Mouse (Mus musculus) liver, embryonic 14.5 days (tissue): Measurements from ENCODE around the gene Guca2b. TPM values are rescaled to one million over a fixed set of nuclear protein-coding genes. Genes with fewer than 3 reads are reported as not detected.
A peak's percentile ranks its signal among the peaks of the same experiment; 100 is the strongest.

Experiments used
- ATAC-seq: fragments of 200-750 bp; cut with Nextera tagmentation; 2 replicates; pipeline ENCODE4 v1.8.0; 2017; ENCODE audit warnings: moderate number of reproducible peaks, mild to moderate bottlenecking, moderate library complexity; ENCODE audit not compliant: insufficient read depth
- DNase-seq, 3 experiments: peaks; one replicate each; pipeline ENCODE4 v3.0.0-alpha.2; 2012 to 2013; ENCODE audit warnings: low read depth in 3 of 3, low spot score in 3 of 3
- H3K27ac ChIP-seq: fragments of 300-500 bp; sonication (generic); 2 replicates; pipeline ENCODE4 v1.5.1; 2014; ENCODE audit warnings: moderate library complexity, mild to moderate bottlenecking, control low read depth, inconsistent platforms
- H3K27me3 ChIP-seq: fragments of 300-500 bp; sonication (generic); 2 replicates; pipeline ENCODE4 v1.6.1; 2014; ENCODE audit warnings: mild to moderate bottlenecking, low read length, moderate library complexity; ENCODE audit not compliant: control insufficient read depth, insufficient read depth
- H3K36me3 ChIP-seq: fragments of 300-500 bp; sonication (generic); replicated peaks from 2 replicates; pipeline ENCODE4 v1.6.1; 2014; ENCODE audit warnings: low read depth; ENCODE audit not compliant: control insufficient read depth, insufficient read depth
- H3K4me1 ChIP-seq, 2 experiments: fragments of 200-500 bp in 1 of 2; fragments of 300-500 bp in 1 of 2; sonication (generic) in 1 of 2; replicated peaks; 2 replicates each; pipeline ENCODE4 v1.6.1; 2012 to 2014; ENCODE audit warnings: antibody characterized with exemption in 1 of 2, inconsistent platforms in 1 of 2, low read length in 1 of 2; ENCODE audit not compliant: control insufficient read depth in 2 of 2, insufficient read depth in 2 of 2
- H3K4me2 ChIP-seq: fragments of 300-500 bp; sonication (generic); 2 replicates; pipeline ENCODE4 v1.6.1; 2014; ENCODE audit warnings: low read depth, mild to moderate bottlenecking, control low read depth, moderate library complexity
- H3K4me3 ChIP-seq, 2 experiments: fragments of 200-500 bp in 1 of 2; fragments of 300-500 bp in 1 of 2; sonication (generic) in 1 of 2; 2 replicates each; pipeline ENCODE4 v1.5.1; 2012 to 2014; ENCODE audit warnings: low read depth in 2 of 2, low read length in 2 of 2, mild to moderate bottlenecking in 2 of 2, control low read depth in 1 of 2, inconsistent platforms in 1 of 2, moderate library complexity in 1 of 2; ENCODE audit not compliant: insufficient read depth in 1 of 2
- H3K9ac ChIP-seq: fragments of 300-500 bp; sonication (generic); replicated peaks from 2 replicates; pipeline ENCODE4 v1.6.1; 2014; ENCODE audit warnings: mild to moderate bottlenecking, control low read depth, moderate library complexity
- H3K9me3 ChIP-seq: fragments of 300-500 bp; sonication (generic); 2 replicates; pipeline ENCODE4 v1.6.1; 2016; ENCODE audit warnings: low read length, mixed read lengths; ENCODE audit not compliant: control insufficient read depth
- CTCF ChIP-seq: IDR thresholded peaks from 2 replicates; pipeline ENCODE4 v1.5.1; 2016; ENCODE audit warnings: antibody characterized with exemption, low read depth, control low read depth
- EP300 ChIP-seq: IDR thresholded peaks from 2 replicates; pipeline ENCODE4 v1.6.1; 2016; ENCODE audit warnings: antibody characterized with exemption, low read depth
- WGBS: fragments of 180-500 bp; shearing (Covaris S2); extraction: QIAGEN DNeasy Blood & Tissue Kit; methylation state at CpG from one replicate; pipeline ENCODE4 v1.1.7; 2014; ENCODE audit not compliant: insufficient replicate concordance; 5-methylcytosine and 5-hydroxymethylcytosine counted together
- polyA plus RNA-seq, 2 experiments: library from polyadenylated mRNA; depleted of rRNA in 1 of 2; stranded (reverse) in 1 of 2; unstranded in 1 of 2; fragments of >200 nt; fragmentation: Nextera tagmentation in 1 of 2; extraction: Ambion mirVana in 1 of 2; gene quantifications; 2 replicates each; pipeline versions ENCODE4 v1.2.1 to v1.2.3; 2012 to 2014

Guca2b gene
- polyA plus RNA-seq, 2 experiments: 0.12 TPM; not detected in 1

- H3K4me3 ChIP-seq: no peak overlapping the region
- no peaks in the 10 kb centered on the region for H3K27me3 ChIP-seq
- H3K4me1 ChIP-seq: peaks cover 6 to 8% of the 10 kb centered on the region in 2 experiments
- H3K9me3 ChIP-seq: no peaks in the 10 kb centered on the region
- no peak for TF ChIP-seq CTCF
- TF ChIP-seq EP300: no peak
- no peak overlapping the region for H3K27ac ChIP-seq
- ATAC-seq: no peak
- H3K4me2 ChIP-seq: no peak overlapping the region
- no peak for DNase-seq
- no peak overlapping the region for H3K9ac ChIP-seq
- H3K36me3 ChIP-seq: no peaks in the 10 kb centered on the region
- WGBS: 57% methylated on average over 1 of the region's 1 CpGs
Measured at GRCm38 (mm10) chr4:119614078-119614477, 44.7 kb downstream of the Guca2b start.

GRCm38 (mm10) chr4:119609488-119609887 lies 49.3 kb downstream of the Guca2b start:
- peaks cover 6 to 10% of the 10 kb centered on the region in 2 experiments for H3K4me1 ChIP-seq
- DNase-seq (peak; percentile 15 to 33 (median 29)), ATAC-seq (peak; percentile 83)
- H3K27me3 ChIP-seq: no peaks in the 10 kb centered on the region
- 6% methylated on average over 1 of the region's 1 CpGs for WGBS
- H3K27ac ChIP-seq: no peak overlapping the region
- no peak overlapping the region for H3K4me2 ChIP-seq
- no peaks in the 10 kb centered on the region for H3K36me3 ChIP-seq
- no peak overlapping the region for H3K4me3 ChIP-seq
- no peaks in the 10 kb centered on the region for H3K9me3 ChIP-seq
- TF ChIP-seq EP300 (no peak; the same call in 1 of the 2 replicates), CTCF (no peak)
- no peak overlapping the region for H3K9ac ChIP-seq

Other genes with a start within 250 kb of the Guca2b start
- gene Ccdc30, start 243.4 kb downstream of the Guca2b start, polyA plus RNA-seq (2012; rRNA removed): 0.15 and 0.41 TPM in 2 replicates
- 0.96 and 1.2 TPM in 2 replicates for gene Ccdc30, start 243.4 kb downstream of the Guca2b start, polyA plus RNA-seq (2014; fragmentation: Nextera tagmentation; extraction: Ambion mirVana)
- gene Ppcs, start 236.5 kb downstream of the Guca2b start, polyA plus RNA-seq (2012; rRNA removed): 5.0 and 6.5 TPM in 2 replicates
- gene Ppcs, start 236.5 kb downstream of the Guca2b start, polyA plus RNA-seq (2014; fragmentation: Nextera tagmentation; extraction: Ambion mirVana): 14.4 and 15.5 TPM in 2 replicates
- 0.04 and 0.06 TPM in 2 replicates for gene Zmynd12, start 236.1 kb downstream of the Guca2b start, polyA plus RNA-seq (2012; rRNA removed)
- 0.15 TPM in 2 replicates for gene Zmynd12, start 236.1 kb downstream of the Guca2b start, polyA plus RNA-seq (2014; fragmentation: Nextera tagmentation; extraction: Ambion mirVana)
- 0.01 and 0.02 TPM in 2 replicates for gene Rimkla, start 166.3 kb downstream of the Guca2b start, polyA plus RNA-seq (2012; rRNA removed)
- gene Rimkla, start 166.3 kb downstream of the Guca2b start, polyA plus RNA-seq (2014; fragmentation: Nextera tagmentation; extraction: Ambion mirVana): not detected in 2 replicates
- 4.1 and 4.7 TPM in 2 replicates for gene Foxj3, start 122.0 kb downstream of the Guca2b start, polyA plus RNA-seq (2012; rRNA removed)
- 4.5 and 5.6 TPM in 2 replicates for gene Foxj3, start 122.0 kb downstream of the Guca2b start, polyA plus RNA-seq (2014; fragmentation: Nextera tagmentation; extraction: Ambion mirVana)
- gene Frg2f1, start 119.4 kb downstream of the Guca2b start, polyA plus RNA-seq (2012; rRNA removed): 1.1 and 1.3 TPM in 2 replicates
- 0.39 and 0.53 TPM in 2 replicates for gene Frg2f1, start 119.4 kb downstream of the Guca2b start, polyA plus RNA-seq (2014; fragmentation: Nextera tagmentation; extraction: Ambion mirVana)
- 0.14 TPM in 1 of 2 replicates, not detected in the other for gene Guca2a, start 21.2 kb downstream of the Guca2b start, polyA plus RNA-seq (2012; rRNA removed)
- gene Guca2a, start 21.2 kb downstream of the Guca2b start, polyA plus RNA-seq (2014; fragmentation: Nextera tagmentation; extraction: Ambion mirVana): not detected in 2 replicates
- 1.7 and 1.9 TPM in 2 replicates for gene Hivep3, start 74.8 kb upstream of the Guca2b start, polyA plus RNA-seq (2012; rRNA removed)
- gene Hivep3, start 74.8 kb upstream of the Guca2b start, polyA plus RNA-seq (2014; fragmentation: Nextera tagmentation; extraction: Ambion mirVana): 2.3 and 2.7 TPM in 2 replicates